Mouse (Mus musculus) cerebellum, adult 11 months (tissue): ENCODE measurements around the gene Cables2.
"Not testable (repeated sequence)": the region's sequence is repeated elsewhere in the genome, so short reads cannot be mapped to it uniquely, and the experiment has no call there.

ENCODE experiments used
- DNase-seq: peaks from one replicate; pipeline ENCODE4 v3.0.0; 2022

Gene Cables2

GRCm38 (mm10) chr2:180276851-180277259 lies 3.6 kb upstream of the Cables2 start:
- DNase-seq = no peak

DNA sequence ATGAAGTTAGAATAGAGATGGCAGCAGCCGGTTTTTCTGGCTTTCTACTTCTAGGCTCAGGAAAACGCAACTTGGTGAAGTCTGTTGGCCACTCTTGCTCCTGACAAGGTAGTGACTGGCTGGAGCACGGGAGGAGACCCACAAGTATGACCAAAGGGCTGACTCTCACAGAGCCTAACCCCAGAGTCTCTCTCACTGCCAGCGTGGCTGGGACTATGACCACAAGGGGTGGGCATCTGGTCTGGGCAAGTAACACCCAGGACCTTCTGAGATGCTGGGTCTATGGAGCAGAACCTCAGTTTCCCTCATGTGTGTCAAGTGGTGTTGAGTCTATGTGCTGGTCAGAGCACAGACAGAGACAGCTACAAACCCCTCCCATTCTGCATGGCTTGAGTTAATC lies 3.1 kb upstream of the Cables2 start:
- DNase-seq = no peak

GRCm38 (mm10) chr2:180275836-180276235 lies 2.5 kb upstream of the Cables2 start:
- peak; percentile 72 for DNase-seq

- no peak for DNase-seq
Measured at GRCm38 (mm10) chr2:180274523-180274922, 1.2 kb upstream of the Cables2 start.

GRCm38 (mm10) chr2:180272884-180273321 lies 393 bp downstream of the Cables2 start:
- DNase-seq = peak; percentile 56

DNA sequence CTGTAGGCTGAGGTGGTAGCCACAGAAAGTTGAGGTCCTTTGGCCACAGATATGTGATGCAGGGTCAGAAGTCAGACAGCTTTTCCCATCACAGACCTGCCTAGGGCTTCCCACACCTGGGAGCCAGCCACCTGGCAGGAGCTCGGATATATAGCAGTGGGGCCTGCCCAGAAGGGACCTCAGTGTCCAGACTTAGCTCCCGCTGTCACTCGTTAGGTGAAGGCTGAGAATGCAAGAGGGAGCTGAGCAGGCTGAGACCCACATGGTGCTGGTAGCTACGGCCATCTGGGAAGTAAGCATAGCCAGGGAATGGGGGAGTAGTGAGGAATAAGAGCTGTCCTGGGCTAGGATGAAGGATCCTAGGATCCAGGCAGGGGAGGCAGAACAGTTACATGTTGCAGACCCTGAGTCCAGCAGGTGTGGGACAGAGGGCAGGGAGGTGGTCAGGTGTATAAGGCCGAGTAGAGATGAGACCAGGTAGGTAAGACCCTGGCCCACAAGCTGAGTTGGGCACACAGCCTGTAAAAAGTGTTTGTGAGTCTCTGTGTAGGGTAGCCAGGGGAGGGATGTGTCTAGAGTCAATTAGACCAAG lies 1.4 kb downstream of the Cables2 start:
- no peak for DNase-seq

GRCm38 (mm10) chr2:180270537-180271255 lies 2.6 kb downstream of the Cables2 start:
- no peak for DNase-seq

- no peak for DNase-seq
Measured at GRCm38 (mm10) chr2:180269329-180269728, 4.0 kb downstream of the Cables2 start.

DNA sequence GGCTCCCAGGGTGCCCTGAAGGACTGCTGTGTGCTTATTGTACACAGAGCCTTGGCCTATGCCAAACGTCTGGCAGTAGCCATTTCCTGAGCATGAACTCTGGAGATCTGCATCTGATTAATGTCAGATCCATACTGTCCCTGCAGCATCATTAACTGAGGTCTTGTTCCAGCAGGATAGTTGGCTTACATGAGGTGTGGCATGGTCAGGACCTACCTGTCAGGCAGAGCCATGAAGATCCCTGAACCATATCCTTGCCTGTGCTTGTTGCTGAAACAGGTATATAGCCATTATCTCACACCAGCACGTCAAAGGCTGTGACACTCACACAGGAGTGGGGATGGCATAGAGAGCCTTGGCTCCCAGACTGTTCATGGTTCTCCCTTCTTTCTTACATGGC lies 5.3 kb downstream of the Cables2 start:
- DNase-seq = no peak

DNA sequence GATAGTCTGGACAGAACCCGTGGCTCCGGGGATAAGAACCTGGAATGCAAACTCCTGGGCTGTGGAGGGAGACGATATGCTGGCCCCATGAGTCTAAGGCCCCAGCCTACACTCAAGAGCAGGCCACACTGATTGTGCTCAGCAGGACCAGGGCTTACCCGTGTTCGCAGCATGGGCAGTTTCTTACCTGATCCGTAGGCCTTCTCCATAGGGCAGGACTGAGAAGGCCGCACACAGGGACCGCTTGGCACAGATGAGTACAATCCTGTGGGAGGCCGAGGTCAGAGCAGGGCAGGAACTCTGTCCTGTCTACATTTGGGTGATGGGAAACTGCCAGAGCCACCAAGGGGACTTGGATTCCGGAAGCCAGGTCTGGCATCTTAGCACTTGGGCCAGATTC lies 10.4 kb downstream of the Cables2 start:
- no peak for DNase-seq

- no peak for DNase-seq
Measured at GRCm38 (mm10) chr2:180262441-180262840, 10.9 kb downstream of the Cables2 start.

GRCm38 (mm10) chr2:180261901-180262300 lies 11.4 kb downstream of the Cables2 start:
- DNase-seq = no peak

GRCm38 (mm10) chr2:180260610-180261480 lies 12.5 kb downstream of the Cables2 start:
- DNase-seq = no peak

GRCm38 (mm10) chr2:180259826-180260609 lies 13.3 kb downstream of the Cables2 start:
- DNase-seq = not testable (repeated sequence)

GRCm38 (mm10) chr2:180258951-180259484 lies 14.3 kb downstream of the Cables2 start:
- not testable (repeated sequence) for DNase-seq

- DNase-seq = no peak
Measured at GRCm38 (mm10) chr2:180257963-180258865, 15.1 kb downstream of the Cables2 start.

DNA sequence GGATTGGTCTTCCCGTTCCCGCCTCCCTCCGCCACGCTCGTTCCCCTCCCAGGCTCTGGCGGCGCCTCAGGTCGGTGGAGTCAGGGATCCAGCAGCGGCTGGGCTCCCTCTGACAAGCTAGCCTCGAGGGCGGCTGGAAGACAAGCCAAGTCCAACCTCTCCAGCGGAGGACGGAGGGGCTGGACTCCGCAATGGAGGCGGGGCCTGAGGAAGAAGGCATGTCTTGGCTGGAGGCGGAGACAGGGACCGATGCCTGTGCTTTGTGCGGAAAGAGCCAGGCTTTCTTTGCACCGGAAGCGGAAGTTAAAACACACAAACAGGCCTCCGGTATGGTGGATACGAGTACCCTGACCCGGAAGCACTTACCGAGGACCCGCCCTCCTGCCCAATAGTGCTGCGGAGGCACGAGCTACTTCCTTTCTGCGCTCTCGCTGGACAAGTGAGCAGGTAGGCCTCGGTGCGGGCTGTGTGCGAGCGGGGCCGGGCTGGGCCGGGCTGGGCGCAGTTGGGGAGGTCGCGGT lies 16.2 kb downstream of the Cables2 start, which contains the start of gene Rps21:
Gene Rps21, plus strand, starts transcription at position 377 of the 521 bp plus-strand sequence.
- DNase-seq = peak; percentile 95

DNA sequence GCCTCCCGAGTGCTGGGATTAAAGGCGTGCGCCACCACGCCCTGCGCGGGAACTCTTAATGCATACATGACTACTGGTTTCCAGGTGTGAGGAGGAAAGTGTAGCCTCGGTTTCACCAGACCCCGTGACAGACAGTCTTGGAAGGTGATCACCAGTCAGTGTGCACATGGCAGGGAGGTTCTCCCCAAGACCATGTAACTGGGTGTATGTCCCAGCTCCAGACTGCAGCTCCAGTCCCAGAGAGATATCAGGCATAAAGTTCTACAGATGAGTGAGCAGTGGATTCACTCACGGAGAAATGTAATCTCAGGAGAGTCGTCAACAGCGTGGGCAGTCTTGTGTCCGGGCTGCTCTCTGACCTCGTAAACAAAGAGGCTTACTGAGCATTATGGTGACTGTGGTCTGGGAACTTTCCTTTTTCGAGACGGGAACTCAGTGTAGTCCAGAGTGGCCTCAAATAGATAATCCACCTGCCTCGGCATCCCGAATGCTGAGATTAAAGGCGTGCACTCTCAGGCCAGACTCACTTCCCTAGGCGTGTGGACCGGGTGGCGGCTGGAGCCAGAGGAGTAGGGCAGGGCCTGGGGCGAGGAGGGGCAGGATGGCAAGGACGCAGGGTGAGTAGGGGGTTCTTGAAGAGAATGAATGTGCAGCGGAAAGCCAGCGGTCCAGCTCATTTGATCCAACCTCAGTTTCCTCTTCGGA lies 16.8 kb downstream of the Cables2 start:
- DNase-seq = no peak

DNA sequence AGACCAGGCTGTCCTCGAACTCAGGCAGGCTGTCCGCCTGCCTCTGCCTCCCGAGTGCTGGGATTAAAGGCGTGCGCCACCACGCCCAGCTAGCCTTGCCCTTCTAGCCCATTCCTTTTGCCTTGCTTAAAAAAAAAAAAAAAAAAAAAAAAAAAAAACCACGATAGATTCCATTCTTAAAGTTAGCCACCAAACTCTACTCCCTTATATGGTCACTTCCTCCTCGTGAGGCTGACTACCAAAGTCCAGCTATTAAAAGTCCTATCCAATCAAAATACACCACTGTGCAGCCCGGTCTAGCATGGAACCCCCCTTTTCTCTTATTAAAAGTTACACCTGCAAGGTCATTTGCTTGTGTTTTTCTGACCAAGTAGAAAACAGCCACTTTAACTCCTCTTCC lies 17.6 kb downstream of the Cables2 start:
- DNase-seq = no peak
